Mouse (Mus musculus) lung, postnatal 4 days (tissue): ENCODE data around the gene Nras.

Experiments
- DNase-seq, 2 experiments: peaks; one replicate each; pipeline ENCODE4 v3.0.0; 2021

Gene Nras

GRCm38 (mm10) chr3:103099667-103100066, 41.6 kb downstream of the Nras start:
- DNase-seq, result no peak

- no peak for DNase-seq
Measured at GRCm38 (mm10) chr3:103100735-103101134, 42.6 kb downstream of the Nras start.

- DNase-seq, result no peak
Measured at GRCm38 (mm10) chr3:103101194-103101593, 43.1 kb downstream of the Nras start.

GRCm38 (mm10) chr3:103101909-103102308, 43.8 kb downstream of the Nras start:
- peak in 1 of 2 experiments; percentile 33 for DNase-seq

GRCm38 (mm10) chr3:103102454-103103390, 44.6 kb downstream of the Nras start, which contains the start of gene Dennd2c:
Gene Dennd2c, plus strand, starts transcription at chr3:103102604.
- peak; percentile 96 to 99 for DNase-seq

- DNase-seq, result no peak
Measured at GRCm38 (mm10) chr3:103107565-103108240, 49.6 kb downstream of the Nras start.

- no peak for DNase-seq
Measured at GRCm38 (mm10) chr3:103112216-103112615, 54.1 kb downstream of the Nras start.
